Mouse (Mus musculus) bone marrow, adult 2 months (tissue): ENCODE measurements around the gene Vsig2. TPM values are rescaled to one million over a fixed set of nuclear protein-coding genes. Genes with fewer than 3 reads are reported as not detected.

Experiments used
- H3K27ac ChIP-seq: fragments of 200-500 bp; 2 replicates; pipeline ENCODE4 v1.5.1; 2012; ENCODE audit warnings: low read depth, mild to moderate bottlenecking, control low read depth, inconsistent platforms, low read length; ENCODE audit not compliant: control insufficient read depth, poor library complexity, insufficient read depth
- H3K4me1 ChIP-seq: fragments of 200-500 bp; 2 replicates; pipeline ENCODE4 v1.6.1; 2011; ENCODE audit warnings: low read length; ENCODE audit not compliant: control insufficient read depth, insufficient read depth
- H3K4me3 ChIP-seq: fragments of 200-500 bp; replicated peaks from 2 replicates; pipeline ENCODE3; 2011; ENCODE audit warnings: mild to moderate bottlenecking, low read depth, low read length, control low read depth; ENCODE audit not compliant: control insufficient read depth
- CTCF ChIP-seq: fragments of 200-500 bp; IDR thresholded peaks from 2 replicates; pipeline ENCODE4 v1.5.1; 2011; ENCODE audit warnings: low read length, control low read depth; ENCODE audit not compliant: control insufficient read depth, insufficient read depth
- POLR2A ChIP-seq: fragments of 200-500 bp; IDR thresholded peaks from 2 replicates; pipeline ENCODE4 v1.6.1; 2011; ENCODE audit warnings: low read depth, mild to moderate bottlenecking, control low read depth, low read length, borderline replicate concordance; ENCODE audit not compliant: control insufficient read depth
- WGBS: fragments of 180-500 bp; shearing (Covaris S2); methylation state at CpG from one replicate; pipeline ENCODE4 v1.1.7; 2018; 5-methylcytosine and 5-hydroxymethylcytosine counted together
- polyA plus RNA-seq: library from polyadenylated mRNA; stranded (reverse); fragments of >200 nt; gene quantifications from 2 replicates; pipeline ENCODE4 v1.2.4, GENCODE M21; 2011; ENCODE audit warnings: low replicate concordance; ENCODE audit not compliant: missing spikeins, insufficient read depth, insufficient read length

The Vsig2 gene
- polyA plus RNA-seq, 1 experiment, result 12.2 TPM

DNA sequence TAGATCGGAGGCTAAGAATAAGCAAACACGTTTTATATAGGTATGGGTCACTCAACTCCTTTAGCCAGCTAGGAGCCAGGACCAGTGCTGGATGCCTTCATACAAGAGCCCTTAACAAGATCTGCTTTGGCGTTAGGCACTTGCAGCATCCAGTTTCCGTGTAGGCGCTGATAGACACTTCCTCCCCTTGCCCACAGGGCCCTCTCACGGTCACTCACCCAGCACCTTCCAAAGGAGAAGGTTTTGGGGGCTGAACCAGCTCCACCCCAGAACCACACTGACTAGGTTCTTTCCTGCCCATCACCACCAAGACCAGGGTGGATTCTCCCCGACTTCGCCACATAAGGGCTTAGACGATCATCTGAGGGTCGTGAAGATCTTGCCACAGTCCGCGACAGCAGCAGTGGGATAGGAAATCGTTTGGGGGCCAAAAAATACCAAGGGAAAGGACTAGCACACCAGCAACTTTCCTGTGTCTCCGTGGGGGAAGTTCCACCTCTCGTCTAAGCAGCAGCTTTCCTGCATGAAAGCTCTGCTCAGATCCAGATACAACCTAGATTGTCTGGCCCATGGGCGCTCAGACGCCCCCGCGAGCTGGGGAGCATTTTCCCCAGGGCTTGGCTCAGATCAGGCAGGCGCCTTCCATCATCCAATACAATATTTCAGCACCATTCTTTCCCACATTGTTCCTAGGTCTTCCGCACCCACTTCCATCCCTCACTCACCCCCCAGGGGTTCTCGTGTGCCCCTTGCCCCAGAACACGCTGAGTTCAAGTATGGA lies 12.9 kb downstream of the Vsig2 start:
- WGBS, result 2% methylated on average over 23 of the region's 23 CpGs
- no peak for TF ChIP-seq POLR2A
- no peak for TF ChIP-seq CTCF
- Histone ChIP-seq H3K4me1 (peaks cover 1% of the 10 kb centered on the region; the same call in 1 of the 2 replicates), H3K27ac (no peak overlapping the region), H3K4me3 (peak overlapping the region; percentile 53)

DNA sequence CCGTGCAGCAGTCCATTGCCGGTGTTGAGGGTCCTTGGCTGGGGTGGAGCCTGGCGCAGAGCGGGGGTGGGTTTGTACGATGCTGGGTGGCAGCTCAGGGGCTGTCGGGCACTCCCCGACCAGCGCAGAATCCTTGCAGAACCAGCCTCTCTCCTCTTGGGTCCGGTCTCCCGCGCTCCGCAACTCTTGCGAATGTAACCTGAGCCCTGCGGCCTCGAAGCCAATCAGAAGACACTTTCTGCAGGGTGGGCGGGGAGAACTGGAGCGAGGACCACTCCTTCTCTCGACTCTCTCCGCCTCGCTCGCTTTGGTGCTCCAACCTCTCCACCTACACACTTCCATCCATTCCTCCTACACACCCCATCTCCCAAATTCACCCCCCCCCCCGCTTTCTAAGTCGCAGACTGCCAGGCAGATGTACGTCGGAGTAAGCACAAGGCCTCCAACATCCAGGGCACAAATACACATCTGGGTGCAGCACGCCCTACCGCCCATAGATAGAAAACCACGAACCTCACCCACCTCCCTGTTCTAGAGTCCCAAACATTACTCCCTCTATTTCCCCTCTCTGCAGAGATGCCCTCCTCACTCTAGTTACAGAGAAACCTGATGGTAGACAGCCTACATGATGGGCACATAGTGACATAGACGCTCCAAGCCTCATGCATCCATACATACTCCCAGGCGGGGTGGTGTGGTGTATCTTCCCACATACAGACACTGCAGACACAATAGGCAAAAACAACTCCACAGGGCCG lies 13.7 kb downstream of the Vsig2 start, which contains the start of gene Nrgn:
Nrgn (minus strand) TSS at position 369 of the 758 bp plus-strand sequence.
- TF ChIP-seq POLR2A (no peak), CTCF (no peak)
- Histone ChIP-seq H3K27ac (no peak within 1 kb of the TSS), H3K4me1 (peaks cover 1% of the 10 kb centered on the region; the same call in 1 of the 2 replicates), H3K4me3 (peak within 1 kb of the TSS; percentile 53)
- WGBS, result 4% methylated on average over 31 of the region's 31 CpGs

DNA sequence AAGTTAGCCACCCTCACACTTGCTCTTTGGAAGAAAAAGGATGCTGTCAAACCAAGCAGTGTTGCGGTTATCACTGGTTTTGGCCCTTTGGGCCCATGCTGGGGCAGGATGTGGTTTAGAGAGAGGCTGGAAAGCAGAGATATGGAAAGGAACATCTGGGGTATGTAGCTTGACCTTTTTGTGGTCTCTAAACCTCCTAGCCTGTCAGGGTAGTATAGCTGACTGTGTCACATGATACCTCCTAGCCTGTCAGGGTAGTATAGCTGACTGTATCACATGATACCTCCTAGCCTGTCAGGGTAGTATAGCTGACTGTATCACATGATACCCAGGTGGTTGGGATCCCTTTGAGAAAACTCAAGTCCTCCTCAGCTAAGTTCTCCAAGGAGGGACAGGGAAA lies 15.2 kb downstream of the Vsig2 start:
- no peak overlapping the region for H3K27ac ChIP-seq
- WGBS, result 7% methylated on average over 1 of the region's 1 CpGs
- no peak overlapping the region for H3K4me3 ChIP-seq
- TF ChIP-seq POLR2A (no peak), CTCF (no peak)
- H3K4me1 ChIP-seq, result peaks cover 1% of the 10 kb centered on the region; the same call in 1 of the 2 replicates

DNA sequence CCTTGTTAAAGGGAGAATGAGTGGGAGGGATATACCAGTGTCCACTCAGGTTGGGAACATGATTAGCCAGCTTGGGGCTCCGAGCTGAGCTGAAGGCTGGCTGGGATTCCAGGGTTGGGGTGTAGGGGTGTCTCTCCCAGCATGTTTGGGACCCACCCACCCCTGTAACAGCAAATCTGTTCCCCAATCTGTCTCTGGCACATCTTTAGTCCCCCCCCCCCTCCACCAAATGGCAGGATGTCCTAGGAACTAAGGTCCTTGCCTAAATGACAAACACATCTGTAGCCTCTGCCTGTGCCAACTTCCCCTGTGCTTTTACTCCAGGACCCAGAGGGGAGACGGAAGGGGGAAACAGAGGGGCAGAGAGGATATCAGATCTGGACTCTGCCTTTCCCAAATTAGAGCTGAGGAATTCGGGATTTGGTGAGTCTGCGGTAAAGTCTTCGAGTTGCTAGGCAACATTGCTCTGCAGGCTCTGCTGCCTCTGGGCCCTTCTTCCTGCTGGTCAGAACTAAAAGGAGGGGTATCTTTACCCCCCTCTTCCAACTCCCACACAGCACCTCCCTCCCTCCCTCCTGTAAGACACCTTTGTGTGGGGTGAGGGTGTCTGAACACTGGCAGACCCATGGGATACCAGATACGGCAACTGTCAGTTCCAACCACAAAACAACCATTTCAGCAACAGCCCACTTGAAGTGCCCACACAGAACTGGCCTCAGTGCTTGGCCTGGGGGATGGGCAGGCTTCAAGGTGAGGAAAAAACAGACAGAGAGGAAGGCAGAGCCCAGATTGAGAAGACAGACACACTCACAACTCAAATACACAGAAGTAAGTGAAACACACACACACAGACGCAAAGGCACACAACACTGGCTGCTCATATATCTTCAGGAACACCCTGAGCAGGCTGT lies 16.0 kb downstream of the Vsig2 start, which contains the start of gene Siae:
Siae (plus strand) TSS at position 861 of the 911 bp plus-strand sequence.
- Histone ChIP-seq H3K4me1 (peaks cover 1% of the 10 kb centered on the region; the same call in 1 of the 2 replicates), H3K27ac (no peak within 1 kb of the TSS), H3K4me3 (no peak within 1 kb of the TSS)
- WGBS, result 23% methylated on average over 7 of the region's 7 CpGs
- TF ChIP-seq CTCF (no peak), POLR2A (no peak)

DNA sequence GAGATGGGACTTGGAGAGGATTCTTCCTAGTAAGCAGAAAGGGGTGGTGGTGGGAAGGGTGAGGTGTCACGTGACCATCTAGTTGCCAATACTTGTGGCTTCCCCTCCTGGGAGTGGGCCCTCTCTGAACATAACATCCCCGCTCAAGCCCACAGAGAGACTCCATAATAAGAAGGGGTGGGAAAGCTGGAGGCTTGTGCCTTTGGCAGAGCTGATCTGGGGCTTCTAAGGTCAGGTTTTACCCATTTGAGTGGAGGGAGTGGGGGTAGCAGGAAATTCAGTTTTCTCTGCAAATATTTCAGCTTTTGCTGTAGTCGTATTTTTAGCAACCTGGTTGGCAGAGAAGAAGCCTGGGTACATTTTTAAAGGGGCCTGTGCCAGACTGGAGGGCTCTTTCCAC lies 17.3 kb downstream of the Vsig2 start:
- TF ChIP-seq CTCF, result no peak
- TF ChIP-seq POLR2A, result no peak
- 29% methylated on average over 3 of the region's 3 CpGs for WGBS
- Histone ChIP-seq H3K4me3 (no peak overlapping the region), H3K4me1 (peaks cover 1% of the 10 kb centered on the region; the same call in 1 of the 2 replicates), H3K27ac (no peak overlapping the region)

DNA sequence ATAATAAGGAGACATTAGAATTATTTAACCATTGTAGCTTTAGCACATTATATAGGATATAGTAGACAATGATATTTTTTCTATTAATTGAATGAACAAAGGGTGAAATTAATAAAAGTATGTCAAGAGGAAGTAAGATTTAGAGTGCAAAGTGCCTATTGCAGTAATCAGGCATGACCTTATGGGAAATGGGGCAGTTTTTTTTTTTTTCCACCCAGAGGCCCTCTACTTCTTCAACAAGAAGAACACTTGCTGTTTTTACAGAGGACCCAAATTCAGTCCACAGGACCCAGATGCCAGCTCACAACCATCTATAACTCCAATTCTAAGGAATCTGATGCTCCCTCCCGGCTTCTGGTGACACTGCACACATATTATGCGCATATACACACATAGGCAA lies 21.6 kb downstream of the Vsig2 start:
- WGBS, result 91% methylated on average over 2 of the region's 2 CpGs
- no peaks in the 10 kb centered on the region for H3K4me1 ChIP-seq
- no peak overlapping the region for H3K27ac ChIP-seq
- H3K4me3 ChIP-seq, result no peak overlapping the region
- TF ChIP-seq POLR2A, result no peak
- no peak for TF ChIP-seq CTCF

DNA sequence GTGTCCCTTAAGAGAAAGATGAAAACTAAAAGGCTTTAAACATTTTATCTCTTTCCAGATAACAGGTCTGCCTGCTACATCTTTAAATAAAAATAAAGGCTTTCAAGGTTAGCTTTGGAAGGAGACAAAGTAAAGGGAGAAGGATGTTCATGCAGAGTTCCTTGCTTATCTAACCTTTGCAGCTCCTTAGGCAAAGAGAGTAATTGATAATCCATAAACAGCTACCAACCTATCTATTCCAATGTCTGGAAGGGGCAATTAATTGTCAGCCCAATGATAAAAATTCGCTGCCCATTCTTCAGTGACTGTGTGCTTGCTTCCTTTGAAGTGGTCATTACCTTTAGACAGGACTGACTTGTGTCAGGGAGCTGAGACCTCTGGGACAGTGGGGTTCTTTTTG lies 24.8 kb downstream of the Vsig2 start:
- WGBS, result 63% methylated on average over 1 of the region's 1 CpGs
- H3K4me3 ChIP-seq, result no peak overlapping the region
- TF ChIP-seq POLR2A, result no peak
- TF ChIP-seq CTCF, result no peak
- H3K27ac ChIP-seq, result no peak overlapping the region
- H3K4me1 ChIP-seq, result no peaks in the 10 kb centered on the region; the same call in 1 of the 2 replicates
